Comparison of ENCODE assay signal across 21 mouse cellular contexts in the genomic region with DNA sequence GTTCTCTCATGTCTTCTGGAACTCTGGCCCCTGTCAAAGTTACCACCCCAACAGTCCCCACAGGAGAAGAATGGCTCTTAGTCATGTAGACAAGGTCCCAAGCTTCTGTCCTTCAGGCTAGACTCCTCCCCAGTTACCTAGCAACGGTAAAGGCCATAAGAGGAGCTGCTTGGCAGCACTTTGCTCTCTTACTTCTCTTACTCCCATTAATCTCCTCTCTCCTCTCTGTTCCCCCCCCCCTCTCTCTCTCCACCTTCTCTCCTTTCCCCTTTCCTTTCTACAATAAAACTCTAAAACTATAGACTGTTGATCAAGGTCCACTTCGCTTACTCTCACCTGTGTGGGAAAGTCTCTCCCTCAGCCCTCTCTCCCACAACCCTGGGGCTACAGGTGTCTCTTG.
DNase-seq lines count a peak whose midpoint lies in the region; ATAC-seq and TF ChIP-seq lines count a peak whose summit lies in the region.
"Had no signal": no experiment of that assay in that cellular context is flagged by ENCODE, and none has a peak within 500 bp of the region (broad histone marks: within the 10 kb centered on the region; RNA-seq: fewer than 3 reads in every experiment).

No protein-coding gene starts in this region.

- no peaks in the 10 kb centered on the region for H3K4me1 ChIP-seq in intestine, embryonic 15.5 days (replicated peaks)
- H3K4me1 ChIP-seq in intestine, postnatal 0 days (replicated peaks; ENCODE audit: control insufficient read depth, insufficient read depth, low read length), result no peaks in the 10 kb centered on the region
- H3K4me1 ChIP-seq: embryonic facial prominence, embryonic 13.5 days; embryonic facial prominence, embryonic 15.5 days; forebrain, embryonic 10.5 days; forebrain, embryonic 12.5 days had no signal

- H3K36me3 ChIP-seq in intestine, embryonic 15.5 days, result no peaks in the 10 kb centered on the region
- H3K36me3 ChIP-seq in intestine, postnatal 0 days (ENCODE audit: control insufficient read depth, insufficient read depth), result no peaks in the 10 kb centered on the region
- H3K36me3 ChIP-seq: embryonic facial prominence, embryonic 13.5 days; embryonic facial prominence, embryonic 15.5 days; forebrain, embryonic 10.5 days; forebrain, embryonic 12.5 days had no signal

- 87% methylated on average over 2 of the region's 2 CpGs for WGBS in intestine, embryonic 15.5 days
- WGBS in intestine, postnatal 0 days, result 75% methylated on average over 2 of the region's 2 CpGs

- DNase-seq in lung, postnatal 4 days, result no peak
- DNase-seq in retina, postnatal 1 day, result no peak
- DNase-seq in frontal cortex, postnatal 10 days (ENCODE audit: low spot score in 2 of 2), result no peak
- DNase-seq: adrenal gland, adult 8-10 months; adrenal gland, postnatal 14 days; adrenal gland, postnatal 36 days; cerebellum, adult 11-12 months; cerebellum, adult 2 months; cerebellum, adult 9-10 months; cerebellum, postnatal 10 days; cerebellum, postnatal 25 days had no signal

- H3K4me2 ChIP-seq in intestine, embryonic 15.5 days (replicated peaks), result no peak overlapping the region
- H3K4me2 ChIP-seq in intestine, postnatal 0 days (replicated peaks; ENCODE audit: low read depth), result no peak overlapping the region
- H3K4me2 ChIP-seq: embryonic facial prominence, embryonic 13.5 days; embryonic facial prominence, embryonic 15.5 days; forebrain, embryonic 12.5 days had no signal

- TF ChIP-seq CTCF in intestine, postnatal 0 days (IDR thresholded peaks at IDR 0.05; ENCODE audit: low read depth), result no peak

- peak; percentile 34; the same call in 1 of the 2 replicates for ATAC-seq in intestine, embryonic 15.5 days
- peak; percentile 72 for ATAC-seq in intestine, postnatal 0 days
- ATAC-seq: activated CD4-positive, CD25-positive, alpha-beta regulatory T cell, adult 4 months; forebrain, embryonic 14.5 days; forebrain, embryonic 16.5 days had no signal

- H3K4me3 ChIP-seq in intestine, embryonic 15.5 days (replicated peaks), result no peak overlapping the region
- no peak overlapping the region for H3K4me3 ChIP-seq in intestine, postnatal 0 days (ENCODE audit: low read depth, low read length)
- H3K4me3 ChIP-seq: embryonic facial prominence, embryonic 13.5 days; embryonic facial prominence, embryonic 15.5 days; erythroblast, embryonic 14.5 days; forebrain, embryonic 10.5 days; forebrain, embryonic 12.5 days had no signal

- no peaks in the 10 kb centered on the region for H3K27me3 ChIP-seq in intestine, embryonic 15.5 days (replicated peaks)
- H3K27me3 ChIP-seq in intestine, postnatal 0 days (replicated peaks; ENCODE audit: control insufficient read depth, insufficient read depth, low read length), result no peaks in the 10 kb centered on the region
- H3K27me3 ChIP-seq: embryonic facial prominence, embryonic 13.5 days; embryonic facial prominence, embryonic 15.5 days; forebrain, embryonic 12.5 days had no signal

- no peaks in the 10 kb centered on the region for H3K9me3 ChIP-seq in intestine, embryonic 15.5 days
- no peaks in the 10 kb centered on the region for H3K9me3 ChIP-seq in intestine, postnatal 0 days (ENCODE audit: control insufficient read depth)
- H3K9me3 ChIP-seq: embryonic facial prominence, embryonic 13.5 days; embryonic facial prominence, embryonic 15.5 days; forebrain, embryonic 10.5 days; forebrain, embryonic 12.5 days had no signal

- no peak overlapping the region for H3K27ac ChIP-seq in intestine, embryonic 15.5 days
- no peak overlapping the region for H3K27ac ChIP-seq in intestine, postnatal 0 days (ENCODE audit: low read depth, low read length)
- H3K27ac ChIP-seq: embryonic facial prominence, embryonic 13.5 days; embryonic facial prominence, embryonic 15.5 days; forebrain, embryonic 10.5 days; forebrain, embryonic 12.5 days had no signal

- no peak overlapping the region for H3K9ac ChIP-seq in intestine, embryonic 15.5 days
- H3K9ac ChIP-seq in intestine, postnatal 0 days (ENCODE audit: low read depth, low read length), result no peak overlapping the region
- H3K9ac ChIP-seq: embryonic facial prominence, embryonic 13.5 days; embryonic facial prominence, embryonic 15.5 days; forebrain, embryonic 12.5 days had no signal
